Mouse (Mus musculus) heart, postnatal 4 days (tissue): ENCODE results near the gene Klhl23. TPM values are rescaled to one million over a fixed set of nuclear protein-coding genes. Genes with fewer than 3 reads are reported as not detected.
"Not testable (repeated sequence)": the region's sequence is repeated elsewhere in the genome, so short reads cannot be mapped to it uniquely, and the experiment has no call there.

Experiments
- DNase-seq: peaks from one replicate; pipeline ENCODE4 v3.0.0; 2021
- total RNA-seq, 2 experiments: library from RNA; stranded (reverse); gene quantifications; 2 replicates each; pipeline ENCODE4 v1.2.3; 2021

The Klhl23 gene
- total RNA-seq, result 10 to 100 TPM; 56.7 to 62.7 TPM

DNA sequence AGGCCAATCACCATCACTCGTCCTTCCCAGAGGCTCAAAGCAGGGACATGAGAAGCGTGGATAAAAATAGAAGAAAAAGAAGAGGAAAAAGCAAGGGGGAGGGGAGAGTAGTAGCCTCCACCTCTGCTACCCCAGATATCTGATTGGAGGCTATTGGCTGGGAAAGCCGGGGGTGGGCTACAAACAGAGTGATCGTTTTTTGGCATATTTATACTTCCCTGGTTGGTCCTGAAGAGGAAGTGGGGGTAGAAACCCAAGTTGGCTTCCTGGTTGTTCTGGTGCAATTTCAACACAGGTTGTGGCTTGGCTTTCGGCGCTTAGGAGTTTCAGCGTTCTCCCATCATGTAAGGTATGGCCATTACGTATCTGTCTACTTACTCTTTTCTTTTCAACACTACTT lies at the start of gene Klhl23:
TSS of gene Klhl23 (plus strand) at position 234 of the 400 bp plus-strand sequence.
- DNase-seq, result peak; percentile 31

DNA sequence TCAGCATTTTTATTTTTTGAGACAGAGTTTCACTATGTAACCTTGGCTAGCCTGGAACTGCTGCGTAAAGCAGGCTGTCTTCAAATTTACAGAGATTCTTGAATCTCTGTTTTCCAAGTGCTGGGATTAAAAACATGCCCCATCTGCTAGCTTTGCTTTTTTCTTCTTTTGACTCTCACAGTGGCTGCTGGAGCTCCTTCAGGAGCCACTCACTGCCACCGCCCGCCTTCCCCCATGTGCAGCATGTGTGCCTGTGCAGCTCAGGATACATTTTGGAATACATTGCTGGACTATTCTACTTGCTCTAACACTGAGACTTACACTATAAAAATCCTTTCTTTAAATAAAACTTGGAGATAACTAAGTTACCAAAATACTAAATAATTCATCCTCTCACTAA lies 48.4 kb upstream of the Klhl23 start:
- no peak for DNase-seq

DNA sequence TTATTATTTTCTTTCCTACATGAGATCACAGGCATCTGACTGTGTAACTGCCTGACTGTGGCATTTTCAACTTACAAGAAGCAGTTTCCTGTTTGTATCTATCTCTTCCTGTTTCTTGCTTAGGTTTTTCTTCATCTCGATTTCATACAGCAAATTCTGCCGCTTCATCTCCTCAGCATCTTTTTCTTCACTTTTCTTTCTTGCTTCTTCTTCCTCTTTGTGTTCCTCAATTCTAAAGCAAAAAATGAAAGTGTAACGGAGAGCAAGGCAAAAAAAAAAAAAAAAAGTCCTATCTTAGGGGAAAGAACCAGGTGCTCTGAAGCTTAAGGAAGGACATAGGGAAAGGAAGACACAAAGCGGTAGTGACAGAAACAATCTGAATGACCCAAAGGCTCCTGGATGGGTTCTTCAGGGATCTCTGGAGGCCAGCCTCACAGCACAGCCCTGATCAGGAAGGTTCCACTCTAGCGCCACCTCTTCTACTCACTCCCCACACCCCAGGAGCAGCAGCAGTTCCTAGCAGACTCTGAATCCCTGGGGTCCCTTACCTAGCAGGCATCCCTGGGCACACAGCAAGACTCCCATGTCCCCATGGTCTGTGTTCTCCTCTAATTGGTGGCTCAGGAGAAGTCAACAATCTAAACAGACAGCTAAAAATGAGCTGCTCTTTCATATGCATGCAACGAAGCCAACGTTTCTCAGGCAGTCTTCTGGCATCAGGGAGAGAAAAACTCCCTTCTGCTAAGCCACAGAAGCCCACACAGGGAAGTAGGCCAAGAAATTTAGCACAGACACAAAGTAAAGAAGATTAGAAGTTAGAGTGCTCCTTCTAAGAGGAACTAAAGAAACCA lies 43.5 kb upstream of the Klhl23 start:
- DNase-seq, result no peak

DNA sequence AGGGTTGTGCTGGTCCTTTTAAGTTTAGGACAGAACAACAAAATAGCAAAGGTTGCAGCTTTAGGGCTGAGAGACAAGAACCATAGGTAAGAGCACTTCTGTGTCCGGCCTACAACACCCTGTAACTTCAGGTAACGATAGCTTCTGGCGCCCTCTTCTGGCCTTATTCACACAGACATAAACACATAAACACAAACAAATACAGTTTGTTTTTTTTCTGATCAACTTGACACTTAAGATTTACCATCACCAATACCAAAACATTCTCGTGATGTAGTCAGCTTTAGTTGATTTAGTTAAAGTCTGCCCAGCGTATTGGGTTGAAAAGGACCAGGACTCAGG lies 42.9 kb upstream of the Klhl23 start:
- peak; percentile 14 for DNase-seq

DNA sequence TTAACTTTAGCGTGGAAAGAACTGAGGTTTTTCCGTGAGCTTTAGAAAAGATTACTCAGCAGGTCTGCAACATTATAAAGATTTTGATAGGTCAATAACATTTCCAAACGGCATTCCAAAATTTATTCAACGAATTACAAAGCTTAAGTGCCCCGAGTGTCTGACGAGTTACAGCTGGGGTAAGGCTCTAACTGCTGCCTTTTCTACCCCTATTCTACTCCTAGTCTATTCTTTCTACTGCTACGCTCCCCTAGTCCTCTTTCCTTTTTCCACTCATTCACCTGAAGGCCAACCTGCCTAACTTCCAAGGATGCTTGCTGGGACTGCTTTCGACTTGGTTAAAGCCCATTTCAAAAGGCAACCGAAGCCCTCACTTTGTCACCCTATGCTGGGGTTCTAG lies 32.8 kb upstream of the Klhl23 start:
- DNase-seq, result no peak

DNA sequence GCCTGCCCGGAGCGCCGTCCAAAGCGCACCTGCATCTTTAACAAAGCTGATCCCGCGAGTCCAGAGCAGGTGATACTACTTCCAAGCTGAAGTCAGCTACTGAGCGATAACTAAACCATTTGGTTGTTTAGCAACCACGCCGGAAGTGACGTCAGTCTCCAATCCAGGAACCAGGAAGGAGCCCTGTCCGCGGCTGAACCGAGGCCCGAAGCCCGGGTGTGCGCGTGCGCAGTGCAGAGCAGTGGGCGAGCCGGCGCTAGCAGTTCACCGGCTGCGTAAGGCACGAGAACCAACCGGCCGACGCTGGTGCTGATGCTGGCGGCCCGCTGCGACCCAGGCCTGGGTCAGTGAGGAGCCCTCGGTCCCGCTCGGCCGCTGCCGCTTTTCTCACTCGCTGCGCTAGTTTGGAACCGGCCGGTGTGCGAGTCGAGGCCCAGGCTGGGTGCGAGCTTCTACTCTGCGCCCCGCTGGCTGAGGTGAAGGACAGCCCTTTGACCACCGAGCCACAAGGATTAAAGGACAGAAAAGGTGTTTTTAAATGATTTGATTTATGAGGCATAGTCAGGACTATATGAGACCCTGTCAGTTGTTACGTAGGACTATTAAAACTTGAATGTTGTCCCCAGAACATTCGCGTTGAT lies 32.2 kb upstream of the Klhl23 start, which contains the start of the genes Ccdc173 and Phospho2:
TSS of gene Ccdc173 (minus strand) at position 147 of the 641 bp plus-strand sequence.
TSS of gene Phospho2 (plus strand) at position 195 of the 641 bp plus-strand sequence.
- peak; percentile 99 for DNase-seq

DNA sequence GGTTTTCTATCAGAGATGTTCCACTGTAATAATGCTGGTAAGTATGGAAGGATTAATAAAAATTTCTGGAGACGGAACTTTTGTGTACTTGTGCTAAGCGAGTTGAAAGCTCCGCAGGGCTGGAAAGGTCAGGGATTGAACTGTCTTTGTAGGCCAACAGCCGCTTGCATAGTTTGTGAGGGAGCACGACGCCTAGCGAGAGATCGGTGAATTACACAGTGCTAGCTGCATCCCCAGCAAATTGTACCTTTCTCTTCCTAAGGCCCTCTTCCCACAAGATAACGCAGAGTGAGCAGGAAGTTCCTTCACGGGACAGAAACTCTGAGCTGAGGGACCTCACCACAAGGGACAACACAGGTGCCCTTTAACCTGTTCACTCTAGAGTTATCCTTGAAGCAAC lies 31.5 kb upstream of the Klhl23 start:
- peak; percentile 91 for DNase-seq

DNA sequence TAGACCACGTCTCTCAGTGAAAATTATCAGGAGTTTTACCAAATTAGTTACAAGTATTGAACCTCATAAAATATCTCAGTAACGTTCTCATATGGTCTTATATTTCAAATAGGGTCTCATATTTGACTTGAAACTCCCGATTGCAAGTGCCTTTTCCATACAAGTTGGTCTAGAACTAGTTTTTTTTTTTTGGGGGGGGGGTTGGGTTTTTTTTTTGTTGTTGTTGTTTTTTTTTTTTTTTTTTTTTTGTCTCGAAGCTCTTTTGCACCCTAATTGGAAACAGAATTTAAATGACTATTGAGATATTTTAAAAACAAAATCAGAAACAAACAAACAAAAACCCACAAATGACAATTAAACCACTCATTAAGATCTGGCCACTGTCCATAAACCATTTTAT lies 31.0 kb upstream of the Klhl23 start:
- no peak for DNase-seq

DNA sequence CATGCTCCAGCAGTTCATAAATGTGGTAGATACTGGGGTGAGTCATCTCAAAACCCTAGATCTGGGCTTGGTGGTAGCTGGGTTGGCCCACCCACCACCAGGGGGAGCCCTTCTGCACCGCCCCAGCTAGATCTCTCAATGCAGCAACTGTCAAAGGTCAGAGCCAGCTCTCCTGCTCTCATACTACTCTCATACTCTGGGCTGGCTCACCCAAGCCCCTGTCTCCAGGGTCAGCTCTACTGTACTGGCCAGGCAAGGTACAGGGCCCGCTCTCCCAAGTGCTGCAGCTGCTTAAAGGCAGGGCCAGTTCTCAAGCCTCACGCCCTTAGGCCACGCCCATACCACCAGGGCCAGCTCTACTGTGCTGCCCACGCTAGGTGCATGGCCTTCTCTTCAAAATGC lies 18.8 kb upstream of the Klhl23 start:
- peak; percentile 84 for DNase-seq

DNA sequence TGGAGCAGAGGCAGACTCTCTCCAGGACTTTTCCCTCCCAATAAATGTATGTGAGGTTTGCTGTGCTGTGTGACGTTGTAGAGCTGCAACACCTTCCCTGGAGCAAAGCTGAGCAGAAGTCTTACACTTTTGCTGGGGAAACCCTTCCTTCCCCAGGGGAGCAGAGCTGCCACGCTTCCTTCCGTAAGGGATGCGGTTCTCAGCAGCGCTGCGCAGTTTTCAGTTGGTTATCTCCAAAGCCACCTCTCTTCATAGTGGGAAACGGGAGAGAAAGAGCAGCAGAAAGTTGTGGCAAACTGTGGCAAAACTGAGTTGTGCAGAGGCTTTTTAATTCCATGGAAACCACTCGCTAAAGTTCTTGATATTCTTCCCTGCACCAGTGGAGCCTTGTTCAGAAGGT lies 18.0 kb upstream of the Klhl23 start:
- no peak for DNase-seq

DNA sequence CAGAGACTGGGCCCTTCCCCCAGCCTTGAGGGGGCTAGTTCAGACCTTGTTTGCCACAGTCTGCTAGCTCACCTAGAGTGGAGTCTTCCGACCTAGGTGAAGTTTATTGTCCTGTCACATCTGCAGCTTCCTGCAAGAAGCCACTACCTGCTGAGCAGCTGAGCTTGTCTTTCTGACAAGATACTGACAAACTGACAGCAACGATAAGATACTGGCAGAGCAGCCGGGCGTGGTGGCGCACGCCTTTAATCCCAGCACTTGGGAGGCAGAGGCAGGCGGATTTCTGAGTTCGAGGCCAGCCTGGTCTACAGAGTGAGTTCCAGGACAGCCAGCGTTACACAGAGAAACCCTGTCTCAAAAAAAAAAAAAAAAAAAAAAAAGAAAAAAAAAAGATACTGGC lies 17.1 kb upstream of the Klhl23 start:
- DNase-seq, result not testable (repeated sequence)

DNA sequence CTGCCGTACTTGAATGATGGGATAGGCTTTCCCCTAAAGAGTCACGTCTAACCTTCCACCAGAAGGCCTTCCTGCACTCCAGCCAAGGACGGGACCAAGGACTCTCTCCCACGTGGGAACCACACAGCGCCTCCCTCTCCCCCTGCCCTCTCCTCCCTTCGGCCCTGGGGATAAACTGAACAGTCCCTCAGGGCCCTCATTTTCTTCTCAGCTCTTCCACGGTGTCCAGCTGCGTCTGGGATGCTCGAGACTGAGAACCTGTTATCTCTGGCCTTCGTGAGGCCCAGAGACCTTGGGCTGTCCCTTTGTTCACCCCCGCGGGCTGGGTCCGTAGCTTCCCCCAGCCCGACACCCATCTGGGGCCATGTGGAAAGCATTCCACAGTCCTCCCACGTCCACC lies 11.6 kb upstream of the Klhl23 start:
- DNase-seq, result no peak

DNA sequence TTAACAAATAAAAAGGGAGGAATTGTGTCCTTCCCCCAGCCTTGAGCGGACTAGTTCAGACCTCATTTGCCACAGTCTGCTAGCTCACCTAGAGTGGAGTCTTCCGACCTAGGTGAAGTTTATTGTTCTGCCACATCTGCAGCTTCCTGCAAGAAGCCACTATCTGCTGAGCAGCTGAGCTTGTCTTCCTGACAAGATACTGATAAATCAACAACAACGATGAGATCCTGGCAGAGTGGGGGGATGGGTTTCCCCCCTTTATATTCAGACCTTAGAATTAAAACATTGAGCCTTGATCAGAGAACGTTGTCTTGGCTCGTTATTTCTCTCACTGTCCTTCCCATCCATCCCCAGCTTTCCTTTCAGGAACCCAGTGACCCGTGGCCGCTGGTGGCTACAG lies 10.4 kb upstream of the Klhl23 start:
- DNase-seq, result not testable (repeated sequence)

DNA sequence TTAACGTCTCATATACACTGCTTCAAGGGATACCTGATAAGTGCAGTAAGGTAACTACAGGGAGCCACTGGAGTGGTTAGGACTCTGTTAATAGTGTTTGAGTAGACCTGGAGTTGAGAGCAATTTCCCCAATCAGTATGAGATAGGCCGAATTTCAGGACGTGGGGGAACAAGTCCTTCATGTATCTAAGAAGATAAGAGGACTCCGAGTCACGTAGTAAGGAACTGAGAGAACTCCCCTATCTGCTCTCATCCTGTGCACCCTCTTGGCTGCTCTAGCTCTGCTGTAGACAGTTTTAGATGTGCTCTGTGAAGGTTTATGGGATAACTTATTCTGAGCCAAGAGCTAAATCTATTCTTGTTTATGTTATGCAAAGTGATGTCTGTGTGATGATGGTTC lies 5.2 kb upstream of the Klhl23 start:
- DNase-seq, result no peak

DNA sequence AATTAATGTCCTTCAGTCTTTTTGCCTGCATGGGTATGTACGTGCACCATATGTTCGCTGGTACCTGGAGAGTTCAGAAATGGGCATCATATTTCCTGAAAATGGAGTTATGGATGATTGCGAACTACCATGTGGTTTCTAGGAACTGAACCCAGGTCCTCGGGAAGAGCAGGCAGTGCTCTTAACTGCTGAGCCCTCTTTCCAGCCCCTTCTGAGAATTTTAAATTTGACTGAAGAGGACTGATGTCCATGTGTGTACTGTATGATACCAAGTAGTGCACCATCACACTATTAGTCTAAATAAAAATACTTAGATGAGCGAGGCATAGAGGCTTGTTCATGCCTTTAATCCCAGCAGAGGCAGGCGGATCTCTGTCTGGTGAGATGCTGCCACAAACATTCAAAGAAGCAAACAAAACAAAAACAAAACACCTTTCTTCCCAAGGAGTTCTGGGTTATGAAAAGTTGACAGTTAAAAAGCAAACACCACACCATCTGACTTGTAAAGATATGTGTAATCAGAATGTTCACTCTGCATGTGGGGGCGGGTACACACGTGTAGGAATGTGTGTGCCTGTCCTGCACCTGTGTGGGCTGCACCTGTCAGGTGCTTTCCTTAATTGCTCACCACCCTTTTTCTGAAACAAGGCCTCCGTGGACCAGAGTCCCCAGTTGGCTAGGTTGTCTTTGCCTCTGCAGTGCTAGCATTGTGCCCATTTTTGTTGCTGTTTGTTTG lies 3.2 kb upstream of the Klhl23 start:
- no peak for DNase-seq

DNA sequence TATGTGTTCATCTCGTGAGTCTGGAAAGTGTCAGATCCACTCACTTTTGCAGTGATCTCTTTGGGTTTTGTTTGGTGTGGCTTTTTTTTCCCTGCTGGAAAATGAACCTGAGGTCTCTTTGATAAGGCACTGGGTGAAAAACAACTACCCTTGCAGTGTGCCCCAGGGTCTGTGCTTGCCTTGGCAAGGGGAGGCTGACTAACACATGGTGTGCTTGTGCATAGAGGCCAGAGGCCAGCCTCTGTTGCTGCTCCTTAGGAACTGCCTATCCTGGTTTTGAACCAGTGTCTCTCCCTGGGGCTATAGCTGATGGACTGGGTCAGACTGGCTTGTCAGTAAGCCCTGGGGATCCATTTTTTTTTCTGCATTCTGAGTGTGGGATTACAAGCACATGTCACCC lies 1.5 kb upstream of the Klhl23 start:
- no peak for DNase-seq

DNA sequence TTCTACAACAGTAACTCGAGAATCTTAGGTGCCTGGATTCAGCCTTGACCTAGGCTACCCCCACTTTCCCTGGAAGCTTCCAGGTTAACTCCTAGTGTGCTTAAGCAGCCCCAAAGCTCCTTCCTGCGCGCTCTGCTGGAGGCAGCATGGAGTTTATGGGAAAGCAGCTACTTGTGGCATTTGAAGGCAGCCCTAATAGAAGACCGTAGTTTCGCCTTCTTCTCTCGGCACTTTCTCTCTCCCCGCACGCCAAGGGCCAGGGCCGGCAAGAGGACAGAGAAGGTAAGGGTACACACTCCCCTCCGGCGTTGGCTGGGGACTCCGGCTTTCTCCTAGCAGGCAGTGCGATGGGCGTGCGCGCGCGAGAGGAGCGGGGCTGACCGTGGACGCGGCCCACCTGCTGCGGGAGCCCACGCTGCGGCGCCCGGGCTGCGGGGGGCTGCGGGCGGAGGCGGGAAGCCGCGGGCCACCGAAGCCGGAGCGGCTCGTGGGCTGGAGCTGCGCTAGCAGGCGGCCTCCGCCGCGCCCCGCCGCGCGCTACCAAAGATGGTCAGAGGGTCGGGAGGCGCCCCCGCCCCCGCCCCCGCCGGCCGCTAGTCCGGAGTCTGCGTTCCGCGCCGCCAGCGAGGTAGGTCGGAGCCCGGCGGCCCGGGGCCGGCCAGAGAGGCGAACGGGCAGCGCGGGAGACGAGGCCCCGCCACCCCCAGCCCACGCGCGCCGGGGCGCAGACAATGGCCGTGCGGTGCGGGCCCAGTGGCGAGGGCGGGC lies 801 bp downstream of the Klhl23 start:
- DNase-seq, result peak; percentile 65

DNA sequence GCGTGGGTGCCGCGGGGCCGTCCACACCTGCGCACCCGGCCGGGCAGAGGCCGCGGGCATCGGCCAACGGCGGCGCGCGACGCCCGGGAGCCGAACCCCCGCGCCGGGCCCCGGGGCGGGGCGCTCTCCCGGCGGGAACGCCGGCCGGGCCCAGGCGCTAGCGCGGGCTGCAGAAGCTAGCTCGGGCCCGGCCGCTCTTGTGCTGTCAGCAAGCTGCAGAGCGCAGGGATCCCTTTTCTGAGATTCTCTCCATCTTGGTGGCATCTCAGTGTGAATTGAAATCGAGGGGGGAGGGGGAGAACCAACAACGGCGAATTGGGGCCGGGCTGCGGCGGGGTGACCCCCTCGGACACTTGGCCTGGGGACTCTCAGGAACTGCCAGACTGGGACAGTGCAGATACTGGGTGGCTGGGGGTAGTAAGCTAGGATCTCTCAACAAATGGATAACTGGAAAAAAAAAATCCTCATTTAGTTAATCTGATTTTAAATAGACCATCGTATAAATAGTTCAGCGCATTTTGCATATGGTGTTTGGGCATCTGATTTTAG lies 1.5 kb downstream of the Klhl23 start:
- DNase-seq, result peak; percentile 47

DNA sequence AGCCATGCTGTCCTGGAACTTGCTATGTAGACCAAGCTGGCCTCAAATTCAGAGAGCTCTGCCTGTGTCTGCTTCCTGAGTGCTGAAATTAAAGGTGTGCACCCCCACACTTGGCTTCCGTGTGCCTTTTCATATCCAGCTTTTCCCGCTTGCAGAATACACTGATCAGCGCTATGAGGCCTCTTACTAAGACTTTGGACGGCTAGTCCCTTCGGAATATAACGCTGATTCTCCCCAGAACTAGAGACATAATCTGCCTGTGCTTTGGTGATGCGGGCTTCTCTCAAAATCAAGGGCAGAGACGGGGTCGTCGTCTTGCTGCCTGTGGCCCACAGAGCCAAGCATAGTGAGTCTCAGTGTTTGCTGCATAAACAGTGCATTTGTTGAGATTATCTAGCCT lies 4.2 kb downstream of the Klhl23 start:
- DNase-seq, result no peak

DNA sequence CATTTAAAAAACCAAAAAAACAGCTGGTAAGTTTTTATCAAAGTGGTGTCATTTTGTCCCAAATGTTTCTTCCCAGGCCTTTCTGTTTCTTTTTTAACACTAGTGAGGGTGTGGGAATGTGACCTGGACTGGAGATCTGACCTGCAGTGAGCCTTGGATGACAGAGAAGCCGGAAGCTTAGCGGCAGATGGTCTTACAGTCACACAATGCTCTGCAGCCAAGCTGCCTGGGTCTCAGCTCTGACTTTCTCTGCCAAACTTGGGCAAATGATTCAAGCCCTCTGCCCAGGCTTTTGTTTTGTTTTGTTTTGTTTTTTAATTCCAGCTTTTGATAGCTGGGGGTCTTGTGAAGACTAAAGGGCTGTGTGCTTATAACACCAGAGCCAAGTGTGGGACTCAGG lies 4.6 kb downstream of the Klhl23 start:
- DNase-seq, result no peak

DNA sequence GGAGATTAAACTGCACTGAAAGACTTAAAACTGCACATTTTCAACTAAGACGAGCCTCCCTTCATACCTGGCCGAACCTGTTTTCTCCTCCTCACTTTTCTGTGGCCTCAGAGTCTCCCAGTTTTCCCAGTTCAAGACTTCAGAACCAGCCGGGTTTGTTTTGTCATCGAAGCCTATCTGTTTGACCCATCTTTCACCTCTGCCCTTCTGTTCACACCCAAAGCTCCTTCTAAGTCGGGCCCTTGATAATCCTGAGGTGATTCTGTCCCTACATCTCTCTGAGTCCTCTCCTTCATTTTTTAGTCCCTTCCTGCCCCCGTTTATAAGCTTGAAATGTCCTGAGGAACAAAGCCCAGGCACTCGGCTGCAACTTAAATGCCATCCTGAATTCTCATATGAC lies 6.3 kb downstream of the Klhl23 start:
- no peak for DNase-seq

DNA sequence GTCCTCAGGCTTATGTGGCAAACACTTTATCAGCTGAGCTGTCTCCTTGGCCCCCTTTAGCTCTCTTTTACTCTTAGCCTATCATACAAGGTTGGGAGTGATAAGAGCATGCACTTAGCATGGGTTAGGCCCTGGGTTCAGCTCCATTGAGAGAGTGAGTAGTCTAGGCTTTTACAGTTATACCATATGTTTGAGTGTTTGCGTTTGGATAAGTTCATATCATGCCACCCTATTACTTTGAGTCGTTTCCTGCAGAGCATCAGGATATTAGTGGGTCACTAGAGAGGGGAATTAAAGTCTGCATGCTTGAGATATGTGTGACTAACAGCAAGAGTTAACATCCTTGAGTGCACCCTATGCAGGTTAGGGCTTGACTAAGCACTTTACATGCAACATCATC lies 7.9 kb downstream of the Klhl23 start:
- no peak for DNase-seq
